In genomic region chr12:100886877-100887276, GRCm38 (mm10) we compare ENCODE assay signal across 17 mouse cellular contexts.
"Had no signal": no experiment of that assay in that cellular context is flagged by ENCODE, and none has a peak within 500 bp of the region (broad histone marks: within the 10 kb centered on the region; RNA-seq: fewer than 3 reads in every experiment).

No protein-coding gene starts in this region.

- H3K4me1 ChIP-seq: limb, embryonic 12.5 days; midbrain, embryonic 12.5 days; stomach, embryonic 15.5 days had no signal

- H3K36me3 ChIP-seq: limb, embryonic 12.5 days; limb, embryonic 15.5 days; midbrain, embryonic 12.5 days; midbrain, embryonic 15.5 days; neural tube, embryonic 13.5 days; stomach, embryonic 15.5 days had no signal

- H3K4me3 ChIP-seq: limb, embryonic 12.5 days; limb, embryonic 15.5 days; midbrain, embryonic 12.5 days; midbrain, embryonic 15.5 days; neural tube, embryonic 13.5 days; stomach, embryonic 15.5 days had no signal

- DNase-seq: kidney, adult 2 months; kidney, postnatal 25 days; left cerebral cortex, postnatal 4 days; liver, postnatal 0 days; lung, embryonic 14.5 days; retina, postnatal 1 day; right cerebral cortex, postnatal 14 days; thymus, postnatal 25 days had no signal

- H3K27me3 ChIP-seq: limb, embryonic 15.5 days; midbrain, embryonic 12.5 days; midbrain, embryonic 15.5 days; neural tube, embryonic 13.5 days; stomach, embryonic 15.5 days had no signal

- H3K27ac ChIP-seq: kidney, postnatal 0 days; limb, embryonic 12.5 days; limb, embryonic 15.5 days; liver, embryonic 14.5 days; macrophage; midbrain, embryonic 12.5 days; midbrain, embryonic 15.5 days; neural tube, embryonic 13.5 days had no signal
